Mouse (Mus musculus): ENCODE results near the gene Nucb2. TPM values are rescaled to one million over a fixed set of nuclear protein-coding genes. Genes with fewer than 3 reads are reported as not detected.

The Nucb2 gene
- polyA plus RNA-seq (2015; fragmentation: Nextera tagmentation; extraction: Ambion mirVana), result 40.3 and 49.9 TPM in 2 replicates

- Histone ChIP-seq H3K9ac (replicated peaks; ENCODE audit: low read depth) (peak within 1 kb of the TSS; percentile 62), H3K4me2 (replicated peaks; ENCODE audit: low read depth, low read length) (peak within 1 kb of the TSS; percentile 92), H3K4me3 (ENCODE audit: low read depth, low read length) (peak within 1 kb of the TSS; percentile 58), H3K9me3 (ENCODE audit: low read length) (no peaks in the 10 kb centered on the region), H3K27me3 (replicated peaks; ENCODE audit: insufficient read depth, low read length) (no peaks in the 10 kb centered on the region), H3K27ac (ENCODE audit: low read length) (peak within 1 kb of the TSS; percentile 22), H3K36me3 (ENCODE audit: insufficient read depth, low read length) (no peaks in the 10 kb centered on the region), H3K4me1 (ENCODE audit: insufficient read depth, low read depth, low read length) (no peaks in the 10 kb centered on the region)
- TF ChIP-seq EP300 (IDR thresholded peaks at IDR 0.05) (no peak), CTCF (IDR thresholded peaks at IDR 0.05) (peak; percentile 45)
- ATAC-seq (peak; percentile 100), DNase-seq (ENCODE audit: low spot score) (peak; percentile 99)
- under 1% methylated on average over 47 of the region's 51 CpGs for WGBS
Observed at GRCm38 (mm10) chr7:116503879-116504817, at the start of gene Nucb2. Gene Nucb2 (plus strand): TSS chr7:116504369.

- 49% methylated on average over 4 of the region's 4 CpGs for WGBS
- TF ChIP-seq CTCF (IDR thresholded peaks at IDR 0.05), result no peak
- peak; percentile 34; the same call in 1 of the 2 replicates for TF ChIP-seq EP300 (IDR thresholded peaks at IDR 0.05)
- H3K27ac ChIP-seq (ENCODE audit: low read length), result no peak overlapping the region
- H3K9ac ChIP-seq (replicated peaks; ENCODE audit: low read depth), result no peak overlapping the region
- H3K36me3 ChIP-seq (ENCODE audit: insufficient read depth, low read length), result no peaks in the 10 kb centered on the region
- H3K9me3 ChIP-seq (ENCODE audit: low read length), result no peaks in the 10 kb centered on the region
- no peaks in the 10 kb centered on the region for H3K27me3 ChIP-seq (replicated peaks; ENCODE audit: insufficient read depth, low read length)
- H3K4me1 ChIP-seq (ENCODE audit: insufficient read depth, low read depth, low read length), result peaks cover 14% of the 10 kb centered on the region; the same call in 1 of the 2 replicates
- no peak overlapping the region for H3K4me3 ChIP-seq (ENCODE audit: low read depth, low read length)
- ATAC-seq (peak; percentile 50), DNase-seq (ENCODE audit: low spot score) (peak; percentile 51)
- H3K4me2 ChIP-seq (replicated peaks; ENCODE audit: low read depth, low read length), result no peak overlapping the region
Observed at GRCm38 (mm10) chr7:116456964-116457363, 47.2 kb upstream of the Nucb2 start.

DNA sequence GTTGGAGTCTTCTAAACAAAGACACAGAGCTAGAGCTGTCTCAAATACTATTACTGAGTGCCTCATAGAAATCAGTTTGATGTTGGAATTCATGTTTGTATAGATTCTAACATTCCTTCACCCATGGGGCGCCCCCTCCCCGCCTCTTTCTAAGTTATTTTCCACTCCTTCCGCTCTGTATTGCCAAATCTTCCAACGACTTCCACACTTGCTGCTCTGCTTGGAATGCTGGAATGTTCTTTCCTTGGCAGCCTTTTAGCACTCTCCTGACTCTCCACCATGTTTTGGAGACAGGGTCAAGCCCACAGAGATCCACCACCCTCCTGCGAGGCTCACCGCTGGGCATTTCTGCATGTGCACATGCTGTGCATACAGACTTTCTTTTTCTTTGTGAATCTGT, 46.8 kb upstream of the Nucb2 start:
- peak; percentile 51 for ATAC-seq
- peak; percentile 83 for DNase-seq (ENCODE audit: low spot score)
- Histone ChIP-seq H3K27me3 (replicated peaks; ENCODE audit: insufficient read depth, low read length) (no peaks in the 10 kb centered on the region), H3K9me3 (ENCODE audit: low read length) (no peaks in the 10 kb centered on the region), H3K4me3 (ENCODE audit: low read depth, low read length) (no peak overlapping the region), H3K4me2 (replicated peaks; ENCODE audit: low read depth, low read length) (no peak overlapping the region), H3K9ac (replicated peaks; ENCODE audit: low read depth) (no peak overlapping the region), H3K4me1 (ENCODE audit: insufficient read depth, low read depth, low read length) (peaks cover 14% of the 10 kb centered on the region; the same call in 1 of the 2 replicates), H3K27ac (ENCODE audit: low read length) (no peak overlapping the region), H3K36me3 (ENCODE audit: insufficient read depth, low read length) (no peaks in the 10 kb centered on the region)
- TF ChIP-seq EP300 (IDR thresholded peaks at IDR 0.05) (no peak; the same call in 1 of the 2 replicates), CTCF (IDR thresholded peaks at IDR 0.05) (no peak)
- 35% methylated on average over 6 of the region's 6 CpGs for WGBS

- DNase-seq (ENCODE audit: low spot score), result peak; percentile 90
- no peaks in the 10 kb centered on the region for H3K9me3 ChIP-seq (ENCODE audit: low read length)
- H3K9ac ChIP-seq (replicated peaks; ENCODE audit: low read depth), result no peak overlapping the region
- H3K36me3 ChIP-seq (ENCODE audit: insufficient read depth, low read length), result no peaks in the 10 kb centered on the region
- no peak overlapping the region for H3K4me2 ChIP-seq (replicated peaks; ENCODE audit: low read depth, low read length)
- no peak overlapping the region for H3K27ac ChIP-seq (ENCODE audit: low read length)
- WGBS, result 26% methylated on average over 3 of the region's 3 CpGs
- peak; percentile 81 for TF ChIP-seq CTCF (IDR thresholded peaks at IDR 0.05)
- peak; percentile 78 for TF ChIP-seq EP300 (IDR thresholded peaks at IDR 0.05)
- no peak overlapping the region for H3K4me3 ChIP-seq (ENCODE audit: low read depth, low read length)
- H3K27me3 ChIP-seq (replicated peaks; ENCODE audit: insufficient read depth, low read length), result no peaks in the 10 kb centered on the region
- ATAC-seq, result peak; percentile 78
- H3K4me1 ChIP-seq (ENCODE audit: insufficient read depth, low read depth, low read length), result peaks cover 14% of the 10 kb centered on the region; the same call in 1 of the 2 replicates
Observed at GRCm38 (mm10) chr7:116458985-116459441, 45.2 kb upstream of the Nucb2 start.

DNA sequence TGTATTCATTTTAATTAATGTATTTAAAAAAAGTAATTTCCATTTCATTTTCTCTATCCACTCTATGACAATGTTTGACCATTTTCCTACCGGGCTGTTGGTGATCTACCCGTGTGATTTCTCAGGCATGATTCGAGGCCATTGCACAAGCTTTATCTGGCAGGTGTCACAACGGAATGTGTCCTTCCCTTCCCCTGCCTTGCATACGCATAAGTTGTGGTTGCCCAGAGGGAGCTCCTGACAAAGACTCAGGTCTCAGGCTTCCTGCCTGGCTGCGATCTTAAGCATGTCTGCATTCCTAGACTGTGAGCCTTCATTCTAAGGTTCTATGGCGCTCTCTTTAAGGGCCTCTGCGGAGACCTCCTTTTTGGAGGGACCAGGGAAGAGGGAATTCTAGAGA, 42.1 kb upstream of the Nucb2 start:
- Histone ChIP-seq H3K27ac (ENCODE audit: low read length) (peak overlapping the region; percentile 65), H3K4me1 (ENCODE audit: insufficient read depth, low read depth, low read length) (peaks cover 9% of the 10 kb centered on the region; the same call in 1 of the 2 replicates), H3K4me3 (ENCODE audit: low read depth, low read length) (no peak overlapping the region), H3K36me3 (ENCODE audit: insufficient read depth, low read length) (no peaks in the 10 kb centered on the region), H3K9me3 (ENCODE audit: low read length) (no peaks in the 10 kb centered on the region), H3K9ac (replicated peaks; ENCODE audit: low read depth) (no peak overlapping the region), H3K4me2 (replicated peaks; ENCODE audit: low read depth, low read length) (no peak overlapping the region), H3K27me3 (replicated peaks; ENCODE audit: insufficient read depth, low read length) (no peaks in the 10 kb centered on the region)
- TF ChIP-seq EP300 (IDR thresholded peaks at IDR 0.05), result no peak
- TF ChIP-seq CTCF (IDR thresholded peaks at IDR 0.05), result no peak
- peak; percentile 64 for DNase-seq (ENCODE audit: low spot score)
- ATAC-seq, result peak; percentile 68
- WGBS, result 34% methylated on average over 8 of the region's 8 CpGs

GRCm38 (mm10) chr7:116475836-116476235, 28.3 kb upstream of the Nucb2 start:
- TF ChIP-seq EP300 (IDR thresholded peaks at IDR 0.05) (no peak), CTCF (IDR thresholded peaks at IDR 0.05) (no peak)
- no peak overlapping the region for H3K4me3 ChIP-seq (ENCODE audit: low read depth, low read length)
- no peak overlapping the region for H3K9ac ChIP-seq (replicated peaks; ENCODE audit: low read depth)
- ATAC-seq, result no peak
- H3K27ac ChIP-seq (ENCODE audit: low read length), result no peak overlapping the region
- no peak for DNase-seq (ENCODE audit: low spot score)
- no peaks in the 10 kb centered on the region for H3K4me1 ChIP-seq (ENCODE audit: insufficient read depth, low read depth, low read length)
- no peak overlapping the region for H3K4me2 ChIP-seq (replicated peaks; ENCODE audit: low read depth, low read length)
- H3K27me3 ChIP-seq (replicated peaks; ENCODE audit: insufficient read depth, low read length), result no peaks in the 10 kb centered on the region
- H3K36me3 ChIP-seq (ENCODE audit: insufficient read depth, low read length), result no peaks in the 10 kb centered on the region
- no peaks in the 10 kb centered on the region for H3K9me3 ChIP-seq (ENCODE audit: low read length)
